Mouse (Mus musculus) midbrain, embryonic 16.5 days (tissue): Measurements from ENCODE around the gene 1700001C19Rik. TPM values are rescaled to one million over a fixed set of nuclear protein-coding genes. Genes with fewer than 3 reads are reported as not detected.

ENCODE experiments used
- ATAC-seq: fragments of 200-750 bp; cut with Nextera tagmentation; 2 replicates; pipeline ENCODE4 v1.8.0; 2017; ENCODE audit warnings: moderate TSS enrichment
- H3K27ac ChIP-seq: fragments of 300-500 bp; sonication (generic); 2 replicates; pipeline ENCODE4 v1.5.1; 2014; ENCODE audit warnings: mild to moderate bottlenecking, low read length, mixed read lengths
- H3K27me3 ChIP-seq: fragments of 300-500 bp; sonication (generic); 2 replicates; pipeline ENCODE4 v1.6.1; 2014; ENCODE audit warnings: low read depth, low read length, mixed read lengths; ENCODE audit not compliant: control insufficient read depth, insufficient read depth
- H3K36me3 ChIP-seq: fragments of 300-500 bp; sonication (generic); 2 replicates; pipeline ENCODE4 v1.6.1; 2014; ENCODE audit warnings: mild to moderate bottlenecking, low read length, moderate library complexity, mixed read lengths; ENCODE audit not compliant: control insufficient read depth, insufficient read depth
- H3K4me1 ChIP-seq: fragments of 300-500 bp; sonication (generic); 2 replicates; pipeline ENCODE4 v1.6.1; 2014; ENCODE audit warnings: mild to moderate bottlenecking, low read length, mixed read lengths; ENCODE audit not compliant: control insufficient read depth, insufficient read depth
- H3K4me2 ChIP-seq: fragments of 300-500 bp; sonication (generic); 2 replicates; pipeline ENCODE4 v1.6.1; 2014; ENCODE audit warnings: mild to moderate bottlenecking, low read length, mixed read lengths
- H3K4me3 ChIP-seq: fragments of 300-500 bp; sonication (generic); 2 replicates; pipeline ENCODE4 v1.5.1; 2014; ENCODE audit warnings: low read depth, mild to moderate bottlenecking, low read length, moderate library complexity, mixed read lengths
- H3K9ac ChIP-seq: fragments of 300-500 bp; sonication (generic); 2 replicates; pipeline ENCODE4 v1.6.1; 2014; ENCODE audit warnings: low read depth, low read length, mixed read lengths
- H3K9me3 ChIP-seq: fragments of 300-500 bp; sonication (generic); replicated peaks from 2 replicates; pipeline ENCODE4 v1.6.1; 2014; ENCODE audit warnings: mild to moderate bottlenecking, low read length, mixed read lengths; ENCODE audit not compliant: control insufficient read depth, poor library complexity, severe bottlenecking
- WGBS: fragments of 180-500 bp; shearing (Covaris S2); extraction: QIAGEN DNeasy Blood & Tissue Kit; methylation state at CpG from one replicate; pipeline ENCODE4 v1.1.7; 2014; 5-methylcytosine and 5-hydroxymethylcytosine counted together
- polyA plus RNA-seq: library from polyadenylated mRNA; unstranded; fragments of >200 nt; fragmentation: Nextera tagmentation; extraction: Ambion mirVana; gene quantifications from 2 replicates; pipeline ENCODE4 v1.2.1, GENCODE M21; 2015

The 1700001C19Rik gene
- polyA plus RNA-seq, 1 experiment from 2014 or later: 0.46 TPM

- H3K4me1 ChIP-seq: peaks cover 4% of the 10 kb centered on the region; the same call in 1 of the 2 replicates
- H3K4me3 ChIP-seq: no peak overlapping the region
- no peak overlapping the region for H3K9ac ChIP-seq
- no peaks in the 10 kb centered on the region for H3K9me3 ChIP-seq
- ATAC-seq: no peak
- H3K4me2 ChIP-seq: no peak overlapping the region
- WGBS: 80% methylated on average over 8 of the region's 8 CpGs
- H3K36me3 ChIP-seq: no peaks in the 10 kb centered on the region
- H3K27ac ChIP-seq: no peak overlapping the region
- H3K27me3 ChIP-seq: peaks cover 18% of the 10 kb centered on the region
These were observed 38.1 kb downstream of the 1700001C19Rik start for GRCm38 (mm10) chr17:47399091-47399490.

- H3K4me3 ChIP-seq: peak overlapping the region; percentile 18
- no peak overlapping the region for H3K27ac ChIP-seq
- peak overlapping the region; percentile 45 for H3K4me2 ChIP-seq
- 4% methylated on average over 17 of the region's 20 CpGs for WGBS
- H3K36me3 ChIP-seq: no peaks in the 10 kb centered on the region
- peaks cover 19% of the 10 kb centered on the region for H3K27me3 ChIP-seq
- no peaks in the 10 kb centered on the region for H3K9me3 ChIP-seq
- H3K4me1 ChIP-seq: peaks cover 4% of the 10 kb centered on the region; the same call in 1 of the 2 replicates
- ATAC-seq: peak; percentile 39; the same call in 1 of the 2 replicates
- H3K9ac ChIP-seq: no peak overlapping the region
These were observed 41.7 kb downstream of the 1700001C19Rik start for GRCm38 (mm10) chr17:47395376-47395913.

GRCm38 (mm10) chr17:47394223-47394869 lies 42.8 kb downstream of the 1700001C19Rik start:
- Histone ChIP-seq H3K9me3 (no peaks in the 10 kb centered on the region), H3K4me3 (peak overlapping the region; percentile 22; the same call in 1 of the 2 replicates), H3K36me3 (no peaks in the 10 kb centered on the region), H3K4me2 (peak overlapping the region; percentile 45; the same call in 1 of the 2 replicates), H3K27me3 (peaks cover 19% of the 10 kb centered on the region), H3K4me1 (peaks cover 4% of the 10 kb centered on the region; the same call in 1 of the 2 replicates), H3K27ac (no peak overlapping the region), H3K9ac (no peak overlapping the region)
- WGBS: 23% methylated on average over 22 of the region's 24 CpGs
- ATAC-seq: no peak

GRCm38 (mm10) chr17:47386649-47387048 lies 50.5 kb downstream of the 1700001C19Rik start:
- WGBS: 59% methylated on average over 4 of the region's 4 CpGs
- no peak overlapping the region for H3K4me2 ChIP-seq
- no peak overlapping the region for H3K4me3 ChIP-seq
- H3K4me1 ChIP-seq: no peaks in the 10 kb centered on the region
- H3K9me3 ChIP-seq: no peaks in the 10 kb centered on the region
- no peaks in the 10 kb centered on the region for H3K27me3 ChIP-seq
- H3K27ac ChIP-seq: no peak overlapping the region
- H3K36me3 ChIP-seq: no peaks in the 10 kb centered on the region
- H3K9ac ChIP-seq: no peak overlapping the region
- ATAC-seq: no peak

- Histone ChIP-seq H3K9me3 (no peaks in the 10 kb centered on the region), H3K27ac (no peak within 1 kb of the TSS), H3K4me1 (no peaks in the 10 kb centered on the region), H3K36me3 (no peaks in the 10 kb centered on the region), H3K4me2 (no peak within 1 kb of the TSS), H3K27me3 (no peaks in the 10 kb centered on the region), H3K4me3 (no peak within 1 kb of the TSS), H3K9ac (no peak within 1 kb of the TSS)
- no peak for ATAC-seq
- WGBS: 27% methylated on average over 10 of the region's 10 CpGs
These were observed 52.0 kb downstream of the 1700001C19Rik start, which contains the start of gene Guca1b for GRCm38 (mm10) chr17:47385145-47385544. Gene Guca1b, plus strand, starts transcription at chr17:47385393.

GRCm38 (mm10) chr17:47384064-47384463 lies 53.1 kb downstream of the 1700001C19Rik start:
- 92% methylated on average over 3 of the region's 3 CpGs for WGBS

GRCm38 (mm10) chr17:47383266-47383665 lies 53.9 kb downstream of the 1700001C19Rik start:
- Histone ChIP-seq H3K27me3 (no peaks in the 10 kb centered on the region), H3K9me3 (no peaks in the 10 kb centered on the region), H3K4me1 (no peaks in the 10 kb centered on the region), H3K9ac (no peak overlapping the region), H3K4me2 (no peak overlapping the region), H3K36me3 (peaks cover 13% of the 10 kb centered on the region; the same call in 1 of the 2 replicates), H3K4me3 (no peak overlapping the region), H3K27ac (no peak overlapping the region)
- WGBS: 94% methylated on average over 4 of the region's 4 CpGs
- no peak for ATAC-seq

More at GRCm38 (mm10) chr17:47384064-47384463, 53.1 kb downstream of the 1700001C19Rik start:
- Histone ChIP-seq H3K4me1 (no peaks in the 10 kb centered on the region), H3K9ac (no peak overlapping the region), H3K4me2 (no peak overlapping the region), H3K27me3 (no peaks in the 10 kb centered on the region), H3K9me3 (no peaks in the 10 kb centered on the region), H3K4me3 (no peak overlapping the region), H3K36me3 (peaks cover 8% of the 10 kb centered on the region; the same call in 1 of the 2 replicates), H3K27ac (no peak overlapping the region)
- no peak for ATAC-seq

GRCm38 (mm10) chr17:47381917-47382316 lies 55.3 kb downstream of the 1700001C19Rik start:
- WGBS: 45% methylated on average over 11 of the region's 11 CpGs
- ATAC-seq: no peak

GRCm38 (mm10) chr17:47378133-47378532 lies 59.0 kb downstream of the 1700001C19Rik start:
- Histone ChIP-seq H3K9ac (no peak overlapping the region), H3K36me3 (peaks cover 29% of the 10 kb centered on the region), H3K27ac (no peak overlapping the region), H3K27me3 (no peaks in the 10 kb centered on the region), H3K9me3 (no peaks in the 10 kb centered on the region), H3K4me3 (no peak overlapping the region), H3K4me1 (no peaks in the 10 kb centered on the region), H3K4me2 (no peak overlapping the region)
- ATAC-seq: no peak
- WGBS: 84% methylated on average over 15 of the region's 15 CpGs

More at GRCm38 (mm10) chr17:47381917-47382316, 55.3 kb downstream of the 1700001C19Rik start:
- peaks cover 18% of the 10 kb centered on the region; the same call in 1 of the 2 replicates for H3K36me3 ChIP-seq
- no peaks in the 10 kb centered on the region for H3K4me1 ChIP-seq
- H3K9me3 ChIP-seq: no peaks in the 10 kb centered on the region
- H3K4me3 ChIP-seq: no peak overlapping the region
- H3K4me2 ChIP-seq: no peak overlapping the region
- no peaks in the 10 kb centered on the region for H3K27me3 ChIP-seq
- no peak overlapping the region; the same call in 1 of the 2 replicates for H3K9ac ChIP-seq
- no peak overlapping the region for H3K27ac ChIP-seq
